Mouse (Mus musculus): Measurements from ENCODE around the gene Gm49333.
A peak's percentile ranks its signal among the peaks of the same experiment; 100 is the strongest.

Gene Gm49333

GRCm38 (mm10) chr16:20677974-20678675 lies 66.7 kb downstream of the Gm49333 start:
- peak; percentile 91 for DNase-seq (ENCODE audit: low spot score)

- DNase-seq (ENCODE audit: low spot score) = no peak
Observed at GRCm38 (mm10) chr16:20690774-20691173, 79.4 kb downstream of the Gm49333 start.

- no peak for DNase-seq (ENCODE audit: low spot score)
Observed at GRCm38 (mm10) chr16:20691617-20692016, 80.2 kb downstream of the Gm49333 start.

GRCm38 (mm10) chr16:20692241-20692965 lies 81.0 kb downstream of the Gm49333 start:
- no peak for DNase-seq (ENCODE audit: low spot score)

- peak; percentile 90 for DNase-seq (ENCODE audit: low spot score)
Observed at GRCm38 (mm10) chr16:20693111-20693701, 81.8 kb downstream of the Gm49333 start, which contains the start of gene Fam131a. TSS of gene Fam131a (plus strand) at chr16:20693241.

GRCm38 (mm10) chr16:20694781-20695180 lies 83.4 kb downstream of the Gm49333 start:
- no peak for DNase-seq (ENCODE audit: low spot score)

All from lung, postnatal 25 days (tissue).